Mouse (Mus musculus): Measurements from ENCODE around the gene Hspa14. TPM values are rescaled to one million over a fixed set of nuclear protein-coding genes. Genes with fewer than 3 reads are reported as not detected.

Gene Hspa14
- 116 and 118 TPM in 2 replicates for polyA plus RNA-seq (2016; fragmentation: Nextera tagmentation; extraction: Ambion mirVana)

- no peaks in the 10 kb centered on the region for H3K9me3 ChIP-seq
- H3K27ac ChIP-seq = peak within 1 kb of the TSS; percentile 87
- H3K27me3 ChIP-seq = no peaks in the 10 kb centered on the region
- ATAC-seq (ENCODE audit: insufficient number of reproducible peaks, insufficient read depth, low FRiP score, low TSS enrichment, low read depth) = peak; percentile 100
- H3K9ac ChIP-seq (replicated peaks) = peak within 1 kb of the TSS; percentile 87
- peak within 1 kb of the TSS; percentile 83 for H3K4me3 ChIP-seq (replicated peaks)
- peak within 1 kb of the TSS; percentile 88 for H3K4me2 ChIP-seq
- peaks cover 8% of the 10 kb centered on the region for H3K4me1 ChIP-seq (replicated peaks)
- H3K36me3 ChIP-seq = peaks cover 32% of the 10 kb centered on the region
- under 1% methylated on average over 60 of the region's 60 CpGs for WGBS
These were observed at the start of gene Hspa14, which contains the start of the genes Gm45902 and Cdnf for GRCm38 (mm10) chr2:3512552-3513454. TSS of gene Hspa14 (minus strand) at chr2:3512814. TSS of gene Gm45902 (minus strand) at chr2:3512790. TSS of gene Cdnf (plus strand) at chr2:3513030.

GRCm38 (mm10) chr2:3546588-3546987 is 34.0 kb upstream of the Hspa14 start:
- no peaks in the 10 kb centered on the region for H3K36me3 ChIP-seq
- H3K4me3 ChIP-seq (replicated peaks) = no peak overlapping the region
- no peaks in the 10 kb centered on the region for H3K27me3 ChIP-seq
- H3K27ac ChIP-seq = no peak overlapping the region
- WGBS = 5% methylated on average over 4 of the region's 4 CpGs
- no peak for ATAC-seq (ENCODE audit: insufficient number of reproducible peaks, insufficient read depth, low FRiP score, low TSS enrichment, low read depth)
- no peak overlapping the region for H3K4me2 ChIP-seq
- H3K9ac ChIP-seq (replicated peaks) = no peak overlapping the region
- H3K9me3 ChIP-seq = 0 out of 2 replicates have a peak, but pooled peaks cover 3% of the 10 kb centered on the region
- peaks cover 7% of the 10 kb centered on the region for H3K4me1 ChIP-seq (replicated peaks)

- H3K4me2 ChIP-seq = no peak overlapping the region
- no peaks in the 10 kb centered on the region for H3K36me3 ChIP-seq
- H3K27ac ChIP-seq = no peak overlapping the region
- no peak overlapping the region for H3K9ac ChIP-seq (replicated peaks)
- H3K9me3 ChIP-seq = 0 out of 2 replicates have a peak, but pooled peaks cover 3% of the 10 kb centered on the region
- H3K4me1 ChIP-seq (replicated peaks) = peaks cover 7% of the 10 kb centered on the region
- ATAC-seq (ENCODE audit: insufficient number of reproducible peaks, insufficient read depth, low FRiP score, low TSS enrichment, low read depth) = no peak
- H3K4me3 ChIP-seq (replicated peaks) = no peak overlapping the region
- 73% methylated on average over 2 of the region's 2 CpGs for WGBS
- H3K27me3 ChIP-seq = no peaks in the 10 kb centered on the region
These were observed 33.4 kb upstream of the Hspa14 start for GRCm38 (mm10) chr2:3546055-3546454.

- no peaks in the 10 kb centered on the region for H3K27me3 ChIP-seq
- peak overlapping the region; percentile 42; the same call in 1 of the 2 replicates for H3K27ac ChIP-seq
- no peaks in the 10 kb centered on the region for H3K9me3 ChIP-seq
- H3K4me1 ChIP-seq (replicated peaks) = peaks cover 7% of the 10 kb centered on the region
- no peaks in the 10 kb centered on the region for H3K36me3 ChIP-seq
- no peak overlapping the region for H3K9ac ChIP-seq (replicated peaks)
- WGBS = 69% methylated on average over 9 of the region's 9 CpGs
- no peak overlapping the region for H3K4me3 ChIP-seq (replicated peaks)
- H3K4me2 ChIP-seq = no peak overlapping the region
- no peak for ATAC-seq (ENCODE audit: insufficient number of reproducible peaks, insufficient read depth, low FRiP score, low TSS enrichment, low read depth)
These were observed 28.9 kb upstream of the Hspa14 start for GRCm38 (mm10) chr2:3541307-3542079.

GRCm38 (mm10) chr2:3526288-3526687 is 13.7 kb upstream of the Hspa14 start:
- no peak overlapping the region for H3K4me3 ChIP-seq (replicated peaks)
- H3K27ac ChIP-seq = no peak overlapping the region
- WGBS = 82% methylated on average over 6 of the region's 6 CpGs
- no peaks in the 10 kb centered on the region for H3K9me3 ChIP-seq
- H3K4me2 ChIP-seq = no peak overlapping the region
- ATAC-seq (ENCODE audit: insufficient number of reproducible peaks, insufficient read depth, low FRiP score, low TSS enrichment, low read depth) = no peak
- no peak overlapping the region for H3K9ac ChIP-seq (replicated peaks)
- H3K4me1 ChIP-seq (replicated peaks) = no peaks in the 10 kb centered on the region
- no peaks in the 10 kb centered on the region for H3K36me3 ChIP-seq
- no peaks in the 10 kb centered on the region for H3K27me3 ChIP-seq

GRCm38 (mm10) chr2:3522558-3522957 is 9.9 kb upstream of the Hspa14 start:
- H3K4me3 ChIP-seq (replicated peaks) = no peak overlapping the region
- H3K27me3 ChIP-seq = no peaks in the 10 kb centered on the region
- no peak overlapping the region for H3K9ac ChIP-seq (replicated peaks)
- no peak overlapping the region for H3K4me2 ChIP-seq
- WGBS = 85% methylated on average over 4 of the region's 4 CpGs
- H3K9me3 ChIP-seq = no peaks in the 10 kb centered on the region
- no peaks in the 10 kb centered on the region for H3K4me1 ChIP-seq (replicated peaks)
- H3K36me3 ChIP-seq = no peaks in the 10 kb centered on the region
- H3K27ac ChIP-seq = no peak overlapping the region
- ATAC-seq (ENCODE audit: insufficient number of reproducible peaks, insufficient read depth, low FRiP score, low TSS enrichment, low read depth) = no peak

- WGBS = under 1% methylated on average over 15 of the region's 15 CpGs
- H3K27ac ChIP-seq = peak overlapping the region; percentile 87
- H3K4me2 ChIP-seq = peak overlapping the region; percentile 88
- no peaks in the 10 kb centered on the region for H3K9me3 ChIP-seq
- H3K27me3 ChIP-seq = no peaks in the 10 kb centered on the region
- H3K4me1 ChIP-seq (replicated peaks) = peaks cover 8% of the 10 kb centered on the region
- peaks cover 39% of the 10 kb centered on the region for H3K36me3 ChIP-seq
- peak overlapping the region; percentile 83 for H3K4me3 ChIP-seq (replicated peaks)
- peak overlapping the region; percentile 87 for H3K9ac ChIP-seq (replicated peaks)
- no peak for ATAC-seq (ENCODE audit: insufficient number of reproducible peaks, insufficient read depth, low FRiP score, low TSS enrichment, low read depth)
These were observed 538 bp downstream of the Hspa14 start for GRCm38 (mm10) chr2:3512076-3512475.

- Histone ChIP-seq H3K4me3 (replicated peaks) (no peak overlapping the region), H3K4me1 (replicated peaks) (no peaks in the 10 kb centered on the region), H3K9ac (replicated peaks) (no peak overlapping the region), H3K27ac (no peak overlapping the region), H3K9me3 (no peaks in the 10 kb centered on the region), H3K4me2 (no peak overlapping the region), H3K36me3 (peaks cover 69% of the 10 kb centered on the region), H3K27me3 (no peaks in the 10 kb centered on the region)
- WGBS = 96% methylated on average over 5 of the region's 5 CpGs
- no peak for ATAC-seq (ENCODE audit: insufficient number of reproducible peaks, insufficient read depth, low FRiP score, low TSS enrichment, low read depth)
These were observed 11.7 kb downstream of the Hspa14 start for GRCm38 (mm10) chr2:3500886-3501285.

- no peak overlapping the region for H3K4me2 ChIP-seq
- ATAC-seq (ENCODE audit: insufficient number of reproducible peaks, insufficient read depth, low FRiP score, low TSS enrichment, low read depth) = no peak
- H3K27me3 ChIP-seq = no peaks in the 10 kb centered on the region
- no peaks in the 10 kb centered on the region for H3K4me1 ChIP-seq (replicated peaks)
- H3K9ac ChIP-seq (replicated peaks) = no peak overlapping the region
- peaks cover 67% of the 10 kb centered on the region for H3K36me3 ChIP-seq
- 95% methylated on average over 6 of the region's 6 CpGs for WGBS
- H3K9me3 ChIP-seq = no peaks in the 10 kb centered on the region
- no peak overlapping the region for H3K4me3 ChIP-seq (replicated peaks)
- H3K27ac ChIP-seq = no peak overlapping the region
These were observed 13.1 kb downstream of the Hspa14 start for GRCm38 (mm10) chr2:3499543-3499942.

GRCm38 (mm10) chr2:3493833-3494409 is 18.7 kb downstream of the Hspa14 start:
- H3K27ac ChIP-seq = no peak overlapping the region
- H3K9ac ChIP-seq (replicated peaks) = no peak overlapping the region
- peaks cover 82% of the 10 kb centered on the region for H3K36me3 ChIP-seq
- H3K27me3 ChIP-seq = no peaks in the 10 kb centered on the region
- WGBS = 91% methylated on average over 3 of the region's 3 CpGs
- no peak overlapping the region for H3K4me3 ChIP-seq (replicated peaks)
- no peaks in the 10 kb centered on the region for H3K9me3 ChIP-seq
- no peak for ATAC-seq (ENCODE audit: insufficient number of reproducible peaks, insufficient read depth, low FRiP score, low TSS enrichment, low read depth)
- H3K4me2 ChIP-seq = no peak overlapping the region
- no peaks in the 10 kb centered on the region for H3K4me1 ChIP-seq (replicated peaks)

GRCm38 (mm10) chr2:3489816-3490215 is 22.8 kb downstream of the Hspa14 start:
- Histone ChIP-seq H3K36me3 (peaks cover 52% of the 10 kb centered on the region), H3K27ac (no peak overlapping the region), H3K27me3 (no peaks in the 10 kb centered on the region), H3K4me1 (replicated peaks) (no peaks in the 10 kb centered on the region), H3K4me2 (no peak overlapping the region), H3K9me3 (no peaks in the 10 kb centered on the region), H3K4me3 (replicated peaks) (no peak overlapping the region), H3K9ac (replicated peaks) (no peak overlapping the region)
- WGBS = 91% methylated on average over 3 of the region's 3 CpGs
- ATAC-seq (ENCODE audit: insufficient number of reproducible peaks, insufficient read depth, low FRiP score, low TSS enrichment, low read depth) = no peak
